Mouse (Mus musculus) small intestine, adult 2 months (tissue): Measurements from ENCODE around the gene Magi1. TPM values are rescaled to one million over a fixed set of nuclear protein-coding genes. Genes with fewer than 3 reads are reported as not detected.

ENCODE experiments used
- H3K27ac ChIP-seq: fragments of 200-500 bp; 2 replicates; pipeline ENCODE4 v1.5.1; 2012; ENCODE audit warnings: low read depth, low read length, control low read depth, inconsistent platforms; ENCODE audit not compliant: insufficient read depth
- H3K27me3 ChIP-seq: fragments of 200-500 bp; 2 replicates; pipeline ENCODE4 v1.6.1; 2012; ENCODE audit warnings: mild to moderate bottlenecking, moderate library complexity, low read length, inconsistent platforms; ENCODE audit not compliant: control insufficient read depth, insufficient read depth
- H3K36me3 ChIP-seq: fragments of 200-500 bp; 2 replicates; pipeline ENCODE4 v1.6.1; 2012; ENCODE audit warnings: mild to moderate bottlenecking, low read length, control low read depth, inconsistent platforms; ENCODE audit not compliant: control insufficient read depth, insufficient read depth
- H3K4me1 ChIP-seq: fragments of 200-500 bp; 2 replicates; pipeline ENCODE4 v1.6.1; 2012; ENCODE audit warnings: low read length, inconsistent platforms, mixed read lengths; ENCODE audit not compliant: control insufficient read depth, insufficient read depth, insufficient read length
- H3K4me3 ChIP-seq: fragments of 200-500 bp; 2 replicates; pipeline ENCODE4 v1.5.1; 2012; ENCODE audit warnings: low read depth, mild to moderate bottlenecking, control low read depth, inconsistent platforms, low read length, moderate library complexity
- CTCF ChIP-seq: fragments of 200-500 bp; IDR thresholded peaks from 2 replicates; pipeline ENCODE4 v1.5.1; 2012; ENCODE audit warnings: low read depth, mild to moderate bottlenecking, control low read depth, inconsistent platforms, low read length, moderate library complexity, mixed read lengths; ENCODE audit not compliant: insufficient replicate concordance, insufficient read length; ENCODE audit errors: extremely low read depth
- POLR2A ChIP-seq: fragments of 200-500 bp; IDR thresholded peaks from 2 replicates; pipeline ENCODE4 v1.6.1; 2012; ENCODE audit warnings: low read depth, mild to moderate bottlenecking, control low read depth, inconsistent platforms, low read length, moderate library complexity
- WGBS: fragments of 180-500 bp; shearing (Covaris S2); methylation state at CpG from one replicate; pipeline ENCODE4 v1.1.7; 2018; 5-methylcytosine and 5-hydroxymethylcytosine counted together
- polyA plus RNA-seq: library from polyadenylated mRNA; depleted of rRNA; stranded (reverse); fragments of >200 nt; gene quantifications from 2 replicates; pipeline ENCODE4 v1.2.3, GENCODE M21; 2012

Gene Magi1
- polyA plus RNA-seq, 1 experiment, result 7.0 TPM

- TF ChIP-seq POLR2A (no peak), CTCF (no peak)
- WGBS, result 89% methylated on average over 4 of the region's 4 CpGs
These were observed 373.7 kb downstream of the Magi1 start for GRCm38 (mm10) chr6:93909976-93910375.

DNA sequence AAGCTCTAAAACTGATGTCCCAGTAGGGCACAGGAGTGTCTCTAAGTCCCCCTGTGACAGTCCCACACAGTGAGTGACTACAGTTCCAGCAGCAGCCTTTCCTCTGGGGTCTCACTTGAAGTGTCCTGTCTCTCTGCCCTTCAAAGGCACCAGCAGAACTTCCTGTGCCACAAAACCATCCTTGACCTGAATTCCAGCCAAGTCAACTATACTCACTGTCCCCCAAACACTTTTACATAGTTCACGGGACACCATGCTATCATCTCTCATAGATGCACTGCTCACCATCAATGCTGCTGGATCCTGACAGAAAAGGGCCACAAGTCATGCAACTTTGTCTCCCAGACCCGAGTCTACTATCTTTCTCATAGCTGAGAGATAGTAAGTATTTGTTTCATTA is 378.7 kb downstream of the Magi1 start:
- H3K36me3 ChIP-seq, result no peaks in the 10 kb centered on the region
- no peak overlapping the region for H3K27ac ChIP-seq
- TF ChIP-seq POLR2A (no peak), CTCF (no peak)
- whole genome bisulfite sequencing, result 72% methylated on average over 2 of the region's 2 CpGs
- no peaks in the 10 kb centered on the region for H3K27me3 ChIP-seq
- no peak overlapping the region for H3K4me3 ChIP-seq
- H3K4me1 ChIP-seq, result no peaks in the 10 kb centered on the region

More at GRCm38 (mm10) chr6:93909976-93910375, 373.7 kb downstream of the Magi1 start:
- no peaks in the 10 kb centered on the region for H3K27me3 ChIP-seq
- no peak overlapping the region for H3K27ac ChIP-seq
- peaks cover 3% of the 10 kb centered on the region; the same call in 1 of the 2 replicates for H3K4me1 ChIP-seq
- no peaks in the 10 kb centered on the region for H3K36me3 ChIP-seq
- H3K4me3 ChIP-seq, result no peak overlapping the region

- Histone ChIP-seq H3K27ac (no peak overlapping the region), H3K4me1 (no peaks in the 10 kb centered on the region), H3K36me3 (no peaks in the 10 kb centered on the region), H3K4me3 (no peak overlapping the region), H3K27me3 (no peaks in the 10 kb centered on the region)
- 79% methylated on average over 2 of the region's 2 CpGs for WGBS
- TF ChIP-seq POLR2A (no peak), CTCF (no peak)
These were observed 381.5 kb downstream of the Magi1 start for GRCm38 (mm10) chr6:93902239-93902638.

GRCm38 (mm10) chr6:93901408-93901807 is 382.3 kb downstream of the Magi1 start:
- no peaks in the 10 kb centered on the region for H3K27me3 ChIP-seq
- H3K36me3 ChIP-seq, result no peaks in the 10 kb centered on the region
- H3K4me3 ChIP-seq, result no peak overlapping the region
- no peaks in the 10 kb centered on the region for H3K4me1 ChIP-seq
- WGBS, result 88% methylated on average over 2 of the region's 2 CpGs
- TF ChIP-seq CTCF (no peak), POLR2A (no peak)
- H3K27ac ChIP-seq, result no peak overlapping the region

DNA sequence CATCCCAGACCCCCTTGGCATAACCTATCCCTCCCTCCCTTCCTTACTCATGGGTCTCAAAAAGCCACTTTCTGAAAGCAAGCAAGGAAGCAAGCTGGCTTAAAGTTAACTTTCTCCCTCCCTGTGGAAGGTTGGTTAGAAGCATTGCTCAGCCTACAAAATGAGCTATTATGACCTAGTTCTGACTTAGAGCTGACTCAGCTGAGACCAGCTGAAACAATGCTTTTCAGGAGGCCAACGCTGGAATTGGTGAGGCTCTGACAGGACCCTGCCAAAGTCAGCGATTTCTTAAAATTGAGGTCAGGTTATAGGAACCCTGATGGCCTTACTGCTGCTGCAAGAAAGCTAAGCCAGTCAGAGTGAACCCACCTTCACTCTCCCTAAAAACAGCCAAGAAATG is 386.2 kb downstream of the Magi1 start:
- Histone ChIP-seq H3K27ac (no peak overlapping the region), H3K4me1 (peaks cover 2% of the 10 kb centered on the region; the same call in 1 of the 2 replicates), H3K4me3 (no peak overlapping the region), H3K27me3 (no peaks in the 10 kb centered on the region), H3K36me3 (no peaks in the 10 kb centered on the region)
- TF ChIP-seq POLR2A (no peak), CTCF (no peak)
- WGBS, result 81% methylated on average over 2 of the region's 2 CpGs

DNA sequence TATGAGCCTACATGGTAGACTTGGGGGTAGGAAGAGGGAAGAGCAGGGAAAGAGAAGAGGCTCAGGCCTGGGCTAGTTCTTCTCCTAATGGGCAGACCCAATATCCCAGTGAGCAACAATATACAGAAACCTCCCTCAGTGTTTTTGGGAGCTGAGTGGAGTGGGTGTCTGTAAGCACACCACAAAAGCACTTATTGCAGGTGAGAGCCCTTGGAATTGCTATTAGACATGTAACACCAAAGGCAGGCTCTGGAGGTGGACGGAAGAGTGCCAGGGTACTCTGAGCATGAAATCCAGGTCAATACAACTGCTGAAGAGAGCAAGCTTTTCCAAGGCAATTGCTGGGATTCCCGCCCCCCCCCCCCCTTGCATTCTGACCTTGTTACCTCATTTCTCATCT is 388.0 kb downstream of the Magi1 start:
- WGBS, result 85% methylated on average over 2 of the region's 2 CpGs
- Histone ChIP-seq H3K27ac (no peak overlapping the region), H3K27me3 (no peaks in the 10 kb centered on the region), H3K4me1 (peaks cover 2% of the 10 kb centered on the region; the same call in 1 of the 2 replicates), H3K4me3 (no peak overlapping the region), H3K36me3 (no peaks in the 10 kb centered on the region)
- TF ChIP-seq POLR2A (no peak), CTCF (no peak)

GRCm38 (mm10) chr6:93893956-93894355 is 389.8 kb downstream of the Magi1 start:
- no peaks in the 10 kb centered on the region for H3K27me3 ChIP-seq
- no peaks in the 10 kb centered on the region for H3K36me3 ChIP-seq
- WGBS, result 75% methylated on average over 7 of the region's 7 CpGs
- no peak overlapping the region for H3K4me3 ChIP-seq
- no peak overlapping the region for H3K27ac ChIP-seq
- H3K4me1 ChIP-seq, result peaks cover 2% of the 10 kb centered on the region; the same call in 1 of the 2 replicates
- TF ChIP-seq POLR2A (no peak), CTCF (no peak)
